Mouse (Mus musculus): ENCODE data around the gene Ehd1. TPM values are rescaled to one million over a fixed set of nuclear protein-coding genes. Genes with fewer than 3 reads are reported as not detected.

Ehd1 gene
- polyA plus RNA-seq, 1 experiment, result 142 TPM

GRCm38 (mm10) chr19:6343066-6343925 is 66.8 kb downstream of the Ehd1 start:
- WGBS, result 82% methylated on average over 19 of the region's 19 CpGs
- no peak for DNase-seq (ENCODE audit: low read depth, low spot score)

GRCm38 (mm10) chr19:6343996-6344395 is 67.5 kb downstream of the Ehd1 start:
- DNase-seq (ENCODE audit: low read depth, low spot score), result no peak
- 88% methylated on average over 5 of the region's 5 CpGs for WGBS

- DNase-seq (ENCODE audit: low read depth, low spot score), result no peak
- 92% methylated on average over 5 of the region's 5 CpGs for WGBS
Measured at GRCm38 (mm10) chr19:6346023-6346422, 69.5 kb downstream of the Ehd1 start.

GRCm38 (mm10) chr19:6346661-6347060 is 70.1 kb downstream of the Ehd1 start:
- no peak for DNase-seq (ENCODE audit: low read depth, low spot score)
- WGBS, result 88% methylated on average over 10 of the region's 10 CpGs

- 97% methylated on average over 4 of the region's 4 CpGs for WGBS
- DNase-seq (ENCODE audit: low read depth, low spot score), result no peak
Measured at GRCm38 (mm10) chr19:6347615-6348014, 71.1 kb downstream of the Ehd1 start.

GRCm38 (mm10) chr19:6348717-6349116 is 72.2 kb downstream of the Ehd1 start:
- DNase-seq (ENCODE audit: low read depth, low spot score), result no peak
- WGBS, result 81% methylated on average over 9 of the region's 9 CpGs

- WGBS, result 50% methylated on average over 14 of the region's 14 CpGs
- DNase-seq (ENCODE audit: low read depth, low spot score), result no peak
Measured at GRCm38 (mm10) chr19:6349215-6349983, 72.9 kb downstream of the Ehd1 start.

Other genes with a start within 250 kb of the Ehd1 start
- gene Syvn1, start 230.1 kb upstream of the Ehd1 start, polyA plus RNA-seq (2012; rRNA removed), result 76.7 and 86.7 TPM in 2 replicates
- 25.2 and 26.8 TPM in 2 replicates for gene Mrpl49, start 218.9 kb upstream of the Ehd1 start, polyA plus RNA-seq (2012; rRNA removed)
- gene Fau, start 218.9 kb upstream of the Ehd1 start, polyA plus RNA-seq (2012; rRNA removed), result 1,267 and 1,718 TPM in 2 replicates
- gene Znhit2, start 215.5 kb upstream of the Ehd1 start, polyA plus RNA-seq (2012; rRNA removed), result 34.9 and 42.3 TPM in 2 replicates
- 66.0 and 68.4 TPM in 2 replicates for gene Tm7sf2, start 208.4 kb upstream of the Ehd1 start, polyA plus RNA-seq (2012; rRNA removed)
- gene Vps51, start 199.5 kb upstream of the Ehd1 start, polyA plus RNA-seq (2012; rRNA removed), result 77.1 and 79.7 TPM in 2 replicates
- gene Tmem262, start 196.7 kb upstream of the Ehd1 start, polyA plus RNA-seq (2012; rRNA removed), result 0.37 and 0.38 TPM in 2 replicates
- gene Gm28374, start 194.5 kb upstream of the Ehd1 start, polyA plus RNA-seq (2012; rRNA removed), result 0.50 TPM in 1 of 2 replicates, not detected in the other
- 79.9 and 96.7 TPM in 2 replicates for gene Zfpl1, start 191.8 kb upstream of the Ehd1 start, polyA plus RNA-seq (2012; rRNA removed)
- gene Cdca5, start 191.7 kb upstream of the Ehd1 start, polyA plus RNA-seq (2012; rRNA removed), result 11.6 and 15.7 TPM in 2 replicates
- gene AC131692.1, start 182.3 kb upstream of the Ehd1 start, polyA plus RNA-seq (2012; rRNA removed), result 0.15 TPM in 1 of 2 replicates, not detected in the other
- 1,535 and 1,726 TPM in 2 replicates for gene Naaladl1, start 170.9 kb upstream of the Ehd1 start, polyA plus RNA-seq (2012; rRNA removed)
- gene Sac3d1, start 158.1 kb upstream of the Ehd1 start, polyA plus RNA-seq (2012; rRNA removed), result 21.4 and 24.2 TPM in 2 replicates
- 40.7 and 47.6 TPM in 2 replicates for gene Snx15, start 148.4 kb upstream of the Ehd1 start, polyA plus RNA-seq (2012; rRNA removed)
- gene Batf2, start 135.7 kb upstream of the Ehd1 start, polyA plus RNA-seq (2012; rRNA removed), result 123 and 147 TPM in 2 replicates
- 68.6 and 69.0 TPM in 2 replicates for gene Arl2, start 135.2 kb upstream of the Ehd1 start, polyA plus RNA-seq (2012; rRNA removed)
- gene Majin, start 92.3 kb upstream of the Ehd1 start, polyA plus RNA-seq (2012; rRNA removed), result 1.2 and 1.9 TPM in 2 replicates
- gene Gpha2, start 50.3 kb upstream of the Ehd1 start, polyA plus RNA-seq (2012; rRNA removed), result 0.48 and 0.70 TPM in 2 replicates
- 38.1 and 44.0 TPM in 2 replicates for gene Ppp2r5b, start 40.9 kb upstream of the Ehd1 start, polyA plus RNA-seq (2012; rRNA removed)
- gene Atg2a, start 35.1 kb upstream of the Ehd1 start, polyA plus RNA-seq (2012; rRNA removed), result 23.3 and 32.0 TPM in 2 replicates
- gene Cdc42bpg, start 29.7 kb downstream of the Ehd1 start, polyA plus RNA-seq (2012; rRNA removed), result 20.7 and 32.6 TPM in 2 replicates
- 35.5 and 40.5 TPM in 2 replicates for gene Men1, start 58.3 kb downstream of the Ehd1 start, polyA plus RNA-seq (2012; rRNA removed)
- 40.8 and 64.0 TPM in 2 replicates for gene Map4k2, start 64.4 kb downstream of the Ehd1 start, polyA plus RNA-seq (2012; rRNA removed)
- gene Sf1, start 87.0 kb downstream of the Ehd1 start, polyA plus RNA-seq (2012; rRNA removed), result 61.1 and 86.4 TPM in 2 replicates
- 7.9 and 10.2 TPM in 2 replicates for gene Pygm, start 107.7 kb downstream of the Ehd1 start, polyA plus RNA-seq (2012; rRNA removed)
- 41.0 and 41.9 TPM in 2 replicates for gene Rasgrp2, start 122.6 kb downstream of the Ehd1 start, polyA plus RNA-seq (2012; rRNA removed)
- gene Nrxn2, start 142.0 kb downstream of the Ehd1 start, polyA plus RNA-seq (2012; rRNA removed), result 1.5 and 2.1 TPM in 2 replicates